Mouse (Mus musculus) Patski (cell line): Measurements from ENCODE around the gene Ccdc174. TPM values are rescaled to one million over a fixed set of nuclear protein-coding genes. Genes with fewer than 3 reads are reported as not detected.
"Not testable (repeated sequence)": the region's sequence is repeated elsewhere in the genome, so short reads cannot be mapped to it uniquely, and the experiment has no call there.

Source experiments
- ATAC-seq: fragments of 100-300 bp; one replicate; pipeline ENCODE4 v1.8.0; 2021
- CTCF ChIA-PET: fragments of 350-600 bp; sonication (Branson Sonifier 250); formaldehyde crosslinking; loops from one replicate; lab custom pipeline; 2022; ENCODE audit warnings: inconsistent platforms; lab: Charles Lee
- POLR2A ChIA-PET: fragments of 350-600 bp; sonication (Branson Sonifier 250); formaldehyde crosslinking; loops from one replicate; lab custom pipeline; 2022; ENCODE audit warnings: antibody characterized with exemption, inconsistent platforms; lab: Charles Lee
- DNase-seq: peaks from one replicate; pipeline ENCODE4 v3.0.0-alpha.2; 2011; ENCODE audit warnings: low read depth, low spot score
- H3K27me3 ChIP-seq: fragments of 371-371 bp; one replicate; pipeline ENCODE4 v1.5.1; 2021
- CTCF ChIP-seq: fragments of 100-300 bp; IDR thresholded peaks from one replicate; pipeline ENCODE4 v1.5.1; 2021
- in situ Hi-C: fragments of 300-500 bp; cut with MboI; formaldehyde crosslinking; loops from 3 replicates; pipeline ENCODE4 v1.11.1; 2018; ENCODE audit warnings: low pct_unique_long_range_greater_than_20kb, mixed read lengths
- polyA plus RNA-seq: library from polyadenylated mRNA; unstranded; gene quantifications from one replicate; pipeline ENCODE4 v1.2.3, GENCODE M21; 2021

Gene Ccdc174
- polyA plus RNA-seq, 1 experiment from 2014 or later: 28.3 TPM

GRCm38 (mm10) chr6:91868091-91868490, 9.8 kb upstream of the Ccdc174 start:
- DNase-seq (no peak), ATAC-seq (no peak)
- TF ChIP-seq CTCF: no peak
- POLR2A ChIA-PET: interaction anchor here (0.9 kb wide), 1 partner anchor 13 kb away, joined by 3 read pairs; no protein-coding TSS in a partner anchor
- CTCF ChIA-PET: no interaction called here
- H3K27me3 ChIP-seq: peaks cover 28% of the 10 kb centered on the region
- in situ Hi-C loops: no loop called here

GRCm38 (mm10) chr6:91872781-91873180, 5.1 kb upstream of the Ccdc174 start:
- DNase-seq: no peak
- in situ Hi-C loops: no loop called here
- CTCF ChIA-PET: no interaction called here
- peaks cover 18% of the 10 kb centered on the region for H3K27me3 ChIP-seq
- POLR2A ChIA-PET: no interaction called here
- no peak for ATAC-seq
- TF ChIP-seq CTCF: no peak

- DNase-seq: no peak
- H3K27me3 ChIP-seq: no peaks in the 10 kb centered on the region
- no peak for ATAC-seq
- no peak for TF ChIP-seq CTCF
- in situ Hi-C loops: no loop called here
- CTCF ChIA-PET: no interaction called here
- POLR2A ChIA-PET: no interaction called here
Observed at GRCm38 (mm10) chr6:91883859-91884258, 6.0 kb downstream of the Ccdc174 start.

- in situ Hi-C loops: no loop called here
- no peaks in the 10 kb centered on the region for H3K27me3 ChIP-seq
- ATAC-seq (no peak), DNase-seq (no peak)
- ChIA-PET POLR2A (no interaction called here), CTCF (interaction anchor here (5.4 kb wide), 1 partner anchor 10 kb away, joined by 21 read pairs; no protein-coding TSS in a partner anchor)
- TF ChIP-seq CTCF: no peak
Observed at GRCm38 (mm10) chr6:91889255-91889906, 11.5 kb downstream of the Ccdc174 start.

GRCm38 (mm10) chr6:91890615-91891014, 12.8 kb downstream of the Ccdc174 start:
- no peak for TF ChIP-seq CTCF
- H3K27me3 ChIP-seq: no peaks in the 10 kb centered on the region
- DNase-seq (no peak), ATAC-seq (no peak)
- ChIA-PET CTCF (interaction anchor here (5.4 kb wide), 1 partner anchor 9 kb away, joined by 21 read pairs; no protein-coding TSS in a partner anchor), POLR2A (no interaction called here)
- in situ Hi-C loops: no loop called here

GRCm38 (mm10) chr6:91891776-91892175, 13.9 kb downstream of the Ccdc174 start:
- no peaks in the 10 kb centered on the region for H3K27me3 ChIP-seq
- in situ Hi-C loops: no loop called here
- ATAC-seq (no peak), DNase-seq (no peak)
- CTCF ChIA-PET: no interaction called here
- TF ChIP-seq CTCF: no peak
- POLR2A ChIA-PET: no interaction called here

DNA sequence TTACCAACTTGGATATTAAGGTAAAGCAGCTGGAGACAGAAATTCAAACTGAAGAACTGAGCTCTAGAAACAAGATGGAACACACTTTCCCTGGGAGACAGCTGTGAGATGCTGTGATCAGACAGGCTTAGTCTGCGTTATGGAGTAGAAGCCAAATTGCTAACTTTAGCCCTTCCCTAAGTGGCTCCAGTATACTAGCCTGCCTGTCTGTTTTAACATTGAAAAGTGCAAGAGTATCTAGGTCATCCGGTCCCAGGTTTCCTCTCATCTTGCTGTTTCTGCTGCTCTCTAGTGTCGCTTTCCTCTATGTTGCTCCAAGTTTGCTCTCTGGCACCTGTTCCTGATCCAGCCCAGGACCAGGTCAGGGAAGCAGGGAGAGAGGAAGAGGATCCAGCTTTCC, 18.9 kb downstream of the Ccdc174 start:
- CTCF ChIA-PET: interaction anchor here (2.2 kb wide), 1 partner anchor 170 kb away, joined by 10 read pairs; no protein-coding TSS in a partner anchor
- H3K27me3 ChIP-seq: no peaks in the 10 kb centered on the region
- ATAC-seq: no peak
- POLR2A ChIA-PET: no interaction called here
- in situ Hi-C loops: no loop called here
- no peak for DNase-seq
- TF ChIP-seq CTCF: no peak

- POLR2A ChIA-PET: no interaction called here
- TF ChIP-seq CTCF: peak; percentile 89
- DNase-seq (no peak), ATAC-seq (no peak)
- no peaks in the 10 kb centered on the region for H3K27me3 ChIP-seq
- in situ Hi-C loops: loop anchor here (5.0 kb wide), 1 partner anchor 166 kb away; no protein-coding TSS in a partner anchor
- CTCF ChIA-PET: interaction anchor here (1.0 to 7.7 kb wide), 13 partner anchors 9 to 171 kb away, joined by 3 to 60 read pairs (median 4); no protein-coding TSS in a partner anchor
Observed at GRCm38 (mm10) chr6:91901505-91901904, 23.7 kb downstream of the Ccdc174 start.

DNA sequence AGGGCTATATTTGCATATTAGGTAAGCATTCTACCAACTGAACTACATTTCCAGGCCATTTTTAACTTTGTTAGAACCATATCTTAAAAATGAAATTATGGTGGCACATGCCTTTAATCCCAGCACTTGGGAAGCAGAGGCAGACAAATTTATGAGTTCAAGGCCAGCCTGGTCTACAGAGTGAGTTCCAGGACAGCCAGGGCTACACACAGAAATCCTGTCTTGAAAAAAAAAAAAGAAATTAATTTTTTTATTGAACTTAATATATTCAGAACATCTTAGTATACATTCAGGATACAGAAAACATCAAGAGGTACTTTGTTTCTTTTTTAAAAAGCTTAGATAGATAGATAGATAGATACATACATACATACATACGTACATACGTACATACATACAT, 24.7 kb downstream of the Ccdc174 start, which contains the start of gene 4930590J08Rik:
Gene 4930590J08Rik, plus strand, starts transcription at position 301 of the 400 bp plus-strand sequence.
- CTCF ChIA-PET: interaction anchor here (1.7 to 7.7 kb wide), 3 partner anchors 49 to 165 kb away, joined by 4 to 60 read pairs (median 6); no protein-coding TSS in a partner anchor
- DNase-seq, ATAC-seq, H3K27me3 ChIP-seq, POLR2A ChIA-PET: not testable (repeated sequence)
- in situ Hi-C loops: loop anchor here (5.0 kb wide), 1 partner anchor 165 kb away; no protein-coding TSS in a partner anchor

DNA sequence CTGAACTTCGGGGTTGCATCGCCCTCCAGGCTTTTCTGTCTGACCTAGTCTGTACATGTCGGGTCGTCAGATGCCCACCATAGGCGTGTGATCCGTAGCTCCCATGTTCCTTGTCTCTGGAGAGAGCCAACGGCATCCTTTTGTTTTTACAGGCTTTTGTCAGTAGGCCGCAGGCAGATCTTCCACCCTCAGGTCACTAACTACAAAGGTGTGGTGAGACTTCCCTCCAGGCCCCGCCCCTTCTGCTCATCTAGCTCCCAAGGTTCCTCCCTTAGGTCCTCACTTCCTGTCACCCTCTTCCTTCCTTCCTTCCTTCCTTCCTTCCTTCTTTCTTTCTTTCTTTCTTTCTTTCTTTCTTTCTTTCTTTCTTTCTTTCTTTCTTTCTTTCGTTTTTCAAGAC, 36.2 kb downstream of the Ccdc174 start:
- POLR2A ChIA-PET: no interaction called here
- ATAC-seq (no peak), DNase-seq (no peak)
- CTCF ChIA-PET: interaction anchor here (0.9 kb wide), 1 partner anchor 151 kb away, joined by 3 read pairs; no protein-coding TSS in a partner anchor
- no peaks in the 10 kb centered on the region for H3K27me3 ChIP-seq
- in situ Hi-C loops: no loop called here
- no peak for TF ChIP-seq CTCF

DNA sequence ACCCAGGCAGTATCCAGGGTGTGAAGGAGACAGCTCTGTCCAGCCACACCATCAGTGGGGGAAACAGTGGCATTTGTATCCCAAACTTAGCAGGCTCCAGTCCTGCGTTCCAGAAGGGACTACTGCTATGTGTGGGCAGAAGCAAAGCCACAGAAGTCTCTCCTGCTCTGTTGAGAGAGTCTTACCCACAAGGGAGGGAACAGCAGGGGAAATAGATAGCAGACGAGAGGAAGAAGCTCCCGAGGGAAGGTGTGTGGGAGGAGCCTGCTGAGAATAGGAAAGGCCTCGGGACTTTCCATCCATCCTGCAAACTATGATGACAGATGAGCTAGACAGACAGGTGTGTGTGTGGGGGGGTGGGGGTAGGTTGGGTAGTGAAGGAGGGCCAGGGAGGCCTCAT, 39.4 kb downstream of the Ccdc174 start:
- no peaks in the 10 kb centered on the region for H3K27me3 ChIP-seq
- ATAC-seq (no peak), DNase-seq (no peak)
- in situ Hi-C loops: no loop called here
- TF ChIP-seq CTCF: no peak
- ChIA-PET CTCF (no interaction called here), POLR2A (no interaction called here)
